Mouse (Mus musculus) megakaryocyte, embryonic 14.5 days (primary cell): ENCODE data around the gene Fcgr3. TPM values are rescaled to one million over a fixed set of nuclear protein-coding genes. Genes with fewer than 3 reads are reported as not detected.

Experiments
- H3K27me3 ChIP-seq: replicated peaks from 2 replicates; pipeline ENCODE3; 2012; ENCODE audit warnings: inconsistent platforms
- H3K36me3 ChIP-seq: replicated peaks from 2 replicates; pipeline ENCODE3; 2012; ENCODE audit warnings: low read length, inconsistent platforms, mixed read lengths
- H3K4me1 ChIP-seq: 2 replicates; pipeline ENCODE4 v1.6.1; 2012; ENCODE audit warnings: inconsistent platforms
- H3K4me3 ChIP-seq: replicated peaks from 2 replicates; pipeline ENCODE3; 2012; ENCODE audit warnings: moderate library complexity, mild to moderate bottlenecking, inconsistent platforms
- H3K9me3 ChIP-seq: 2 replicates; pipeline ENCODE4 v1.6.1; 2012; ENCODE audit warnings: inconsistent platforms
- FLI1 ChIP-seq: IDR thresholded peaks from 2 replicates; pipeline ENCODE4 v1.6.1; 2012; ENCODE audit warnings: low read length, inconsistent platforms, mixed read lengths
- GATA1 ChIP-seq: IDR thresholded peaks from 3 replicates; pipeline ENCODE4 v1.6.1; 2012; ENCODE audit warnings: mixed read lengths, low read length, inconsistent platforms, borderline replicate concordance
- polyA plus RNA-seq: library from polyadenylated mRNA; stranded (reverse); fragments of >175 nt; gene quantifications from 2 replicates; pipeline ENCODE4 v1.2.3, GENCODE M21; 2012; ENCODE audit warnings: low replicate concordance; ENCODE audit not compliant: insufficient read depth

The Fcgr3 gene
- polyA plus RNA-seq, 1 experiment = 9.2 TPM

DNA sequence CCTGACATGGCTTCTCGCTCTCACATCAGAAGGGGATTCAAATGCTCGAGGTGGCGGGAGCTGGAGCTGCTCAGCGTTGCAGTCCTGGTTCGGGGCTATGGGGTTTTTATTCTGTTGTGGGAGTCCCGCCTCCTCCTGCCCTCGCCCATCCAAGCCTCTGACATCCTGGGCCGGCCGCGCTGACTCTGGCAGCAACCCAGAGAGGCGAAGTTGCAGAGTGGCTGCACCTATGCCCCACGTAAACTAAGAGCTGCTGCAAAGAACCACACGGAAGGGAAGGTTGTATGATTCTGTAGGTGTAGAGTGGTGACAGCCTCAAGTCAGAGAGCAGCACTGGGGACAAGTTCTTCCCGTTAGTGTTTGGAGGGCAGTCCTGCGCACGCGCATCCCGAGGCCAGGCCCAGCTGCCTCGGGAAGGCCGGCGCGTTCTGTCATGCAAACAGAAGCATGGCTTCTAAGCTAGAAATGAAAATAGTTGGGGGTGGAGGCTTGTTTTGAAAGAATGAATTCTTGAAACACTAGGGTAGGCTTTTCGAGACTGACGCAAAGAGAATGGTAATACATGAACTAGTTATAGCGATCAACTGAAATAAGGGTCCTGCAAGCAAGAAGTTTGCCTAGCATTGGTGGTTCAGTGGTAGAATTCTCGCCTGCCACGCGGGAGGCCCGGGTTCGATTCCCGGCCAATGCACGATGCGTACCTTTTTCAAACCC lies 20.2 kb downstream of the Fcgr3 start:
- H3K4me3 ChIP-seq = peak overlapping the region; percentile 94
- peaks cover 3% of the 10 kb centered on the region; the same call in 1 of the 2 replicates for H3K4me1 ChIP-seq

DNA sequence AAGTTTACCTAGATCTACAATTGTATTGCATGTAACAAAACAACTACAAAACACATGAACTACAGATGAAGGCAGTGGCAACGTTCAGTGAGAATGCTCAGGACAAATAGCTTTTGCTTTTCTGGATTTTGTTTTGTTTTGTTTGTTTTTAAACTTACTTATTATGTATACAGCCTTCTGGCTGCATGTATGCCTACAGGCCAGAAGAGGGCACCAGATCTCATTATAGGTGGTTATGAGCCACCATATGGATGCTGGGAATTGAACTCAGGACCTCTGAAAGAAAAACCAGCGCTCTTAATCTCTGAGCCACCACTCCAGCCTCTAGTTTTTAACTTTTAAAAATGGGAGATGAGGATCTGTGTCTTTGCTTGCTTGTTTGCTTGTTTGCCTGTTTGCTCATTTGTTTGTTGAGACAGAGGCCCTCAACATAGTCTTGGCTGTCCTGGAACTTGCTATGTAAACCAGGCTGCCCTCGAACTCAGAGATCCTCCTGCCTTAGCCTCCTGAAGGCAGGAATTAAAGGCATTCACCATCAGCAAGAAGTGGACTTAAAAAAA lies 21.1 kb downstream of the Fcgr3 start:
- TF ChIP-seq FLI1 (no peak), GATA1 (no peak)
- Histone ChIP-seq H3K36me3 (no peaks in the 10 kb centered on the region), H3K4me3 (peak overlapping the region; percentile 94), H3K9me3 (no peaks in the 10 kb centered on the region), H3K4me1 (peaks cover 3% of the 10 kb centered on the region; the same call in 1 of the 2 replicates), H3K27me3 (peaks cover 3% of the 10 kb centered on the region)

More for the DNA sequence above, 20.2 kb downstream of the Fcgr3 start:
- Histone ChIP-seq H3K36me3 (no peaks in the 10 kb centered on the region), H3K9me3 (no peaks in the 10 kb centered on the region), H3K27me3 (peaks cover 3% of the 10 kb centered on the region)
- TF ChIP-seq GATA1 (no peak), FLI1 (no peak)

- Histone ChIP-seq H3K4me1 (peaks cover 14% of the 10 kb centered on the region), H3K36me3 (no peaks in the 10 kb centered on the region), H3K4me3 (no peak overlapping the region), H3K27me3 (peaks cover 5% of the 10 kb centered on the region), H3K9me3 (no peaks in the 10 kb centered on the region)
- TF ChIP-seq GATA1 (no peak), FLI1 (no peak)
These were observed 24.9 kb downstream of the Fcgr3 start for GRCm38 (mm10) chr1:171039880-171040279.

DNA sequence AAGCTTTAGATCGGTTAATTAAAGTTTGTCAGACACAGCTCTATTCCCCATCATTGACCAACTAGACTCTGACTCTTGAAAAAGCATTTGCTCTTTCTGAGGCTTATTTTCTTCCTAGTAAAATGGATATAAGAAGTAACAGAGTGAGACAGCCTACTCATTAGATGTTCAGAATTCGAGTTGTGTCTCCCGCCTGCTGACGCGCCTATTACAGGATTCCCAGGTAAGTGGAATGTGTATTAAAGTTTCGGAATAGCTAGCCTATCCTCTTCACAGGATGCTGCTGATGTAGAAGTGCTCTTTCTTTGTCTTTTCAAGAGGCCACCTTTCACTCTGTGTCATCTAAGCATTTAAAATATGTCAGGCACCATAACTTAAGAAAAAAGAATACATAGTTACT lies 25.6 kb downstream of the Fcgr3 start:
- TF ChIP-seq GATA1 (no peak), FLI1 (no peak)
- Histone ChIP-seq H3K4me3 (peak overlapping the region; percentile 77), H3K36me3 (no peaks in the 10 kb centered on the region), H3K9me3 (no peaks in the 10 kb centered on the region), H3K27me3 (peaks cover 5% of the 10 kb centered on the region), H3K4me1 (peaks cover 20% of the 10 kb centered on the region)

GRCm38 (mm10) chr1:171037861-171038721 lies 26.6 kb downstream of the Fcgr3 start:
- Histone ChIP-seq H3K4me1 (peaks cover 29% of the 10 kb centered on the region), H3K36me3 (no peaks in the 10 kb centered on the region), H3K9me3 (no peaks in the 10 kb centered on the region), H3K27me3 (peaks cover 12% of the 10 kb centered on the region), H3K4me3 (peak overlapping the region; percentile 94)
- TF ChIP-seq GATA1 = no peak
- TF ChIP-seq FLI1 = no peak

- Histone ChIP-seq H3K9me3 (no peaks in the 10 kb centered on the region), H3K4me1 (peaks cover 36% of the 10 kb centered on the region), H3K27me3 (peaks cover 24% of the 10 kb centered on the region), H3K4me3 (peak overlapping the region; percentile 94), H3K36me3 (no peaks in the 10 kb centered on the region)
- TF ChIP-seq FLI1 = no peak
- TF ChIP-seq GATA1 = no peak
These were observed 28.0 kb downstream of the Fcgr3 start for GRCm38 (mm10) chr1:171036550-171037324.

GRCm38 (mm10) chr1:171035611-171036010 lies 29.1 kb downstream of the Fcgr3 start:
- TF ChIP-seq GATA1 = no peak
- TF ChIP-seq FLI1 = no peak
- peaks cover 7% of the 10 kb centered on the region for H3K9me3 ChIP-seq
- peaks cover 35% of the 10 kb centered on the region for H3K27me3 ChIP-seq
- H3K4me3 ChIP-seq = peak overlapping the region; percentile 3
- H3K36me3 ChIP-seq = no peaks in the 10 kb centered on the region
- peaks cover 36% of the 10 kb centered on the region for H3K4me1 ChIP-seq

DNA sequence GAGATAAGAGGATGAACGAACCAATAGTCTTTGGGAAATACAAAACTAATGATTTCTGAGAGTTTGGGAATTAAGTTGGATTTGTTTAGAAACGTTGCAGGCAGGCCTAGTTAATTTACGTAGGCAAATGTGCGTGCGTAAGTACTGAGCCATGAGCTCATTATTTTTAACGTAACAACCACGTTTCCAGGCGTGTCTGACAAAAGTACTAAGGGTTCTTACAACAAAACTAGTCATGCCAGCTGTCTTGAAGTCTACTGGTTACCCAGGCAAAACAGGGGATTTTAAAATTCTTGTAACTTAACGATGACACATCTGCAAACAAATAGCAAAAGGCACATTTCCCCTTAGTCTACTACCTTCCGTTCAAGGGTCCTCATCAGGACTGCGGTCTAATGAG lies 30.5 kb downstream of the Fcgr3 start:
- Histone ChIP-seq H3K4me1 (peaks cover 36% of the 10 kb centered on the region), H3K27me3 (peaks cover 45% of the 10 kb centered on the region), H3K9me3 (peaks cover 8% of the 10 kb centered on the region), H3K4me3 (peak overlapping the region; percentile 88), H3K36me3 (no peaks in the 10 kb centered on the region)
- no peak for TF ChIP-seq FLI1
- TF ChIP-seq GATA1 = no peak

DNA sequence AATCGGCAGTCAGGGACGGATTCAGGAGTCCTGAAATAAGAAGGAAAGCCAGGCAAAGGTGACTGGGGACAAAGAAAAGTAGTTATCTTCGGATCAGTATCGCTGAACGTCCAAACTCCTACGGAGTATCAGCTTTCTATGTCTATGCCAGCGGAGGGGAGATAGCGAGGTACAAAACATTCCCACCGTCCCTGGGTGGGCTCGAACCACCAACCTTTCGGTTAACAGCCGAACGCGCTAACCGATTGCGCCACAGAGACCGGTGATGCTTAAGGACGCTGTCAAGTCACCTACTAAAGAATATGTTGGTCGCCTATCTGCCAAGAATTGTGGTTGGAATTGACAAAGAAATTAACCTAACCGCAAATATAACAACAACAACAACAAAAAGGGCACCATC lies 31.0 kb downstream of the Fcgr3 start:
- H3K27me3 ChIP-seq = peaks cover 49% of the 10 kb centered on the region
- no peak for TF ChIP-seq GATA1
- TF ChIP-seq FLI1 = no peak
- peaks cover 8% of the 10 kb centered on the region for H3K9me3 ChIP-seq
- peak overlapping the region; percentile 88 for H3K4me3 ChIP-seq
- H3K36me3 ChIP-seq = no peaks in the 10 kb centered on the region
- peaks cover 36% of the 10 kb centered on the region for H3K4me1 ChIP-seq

DNA sequence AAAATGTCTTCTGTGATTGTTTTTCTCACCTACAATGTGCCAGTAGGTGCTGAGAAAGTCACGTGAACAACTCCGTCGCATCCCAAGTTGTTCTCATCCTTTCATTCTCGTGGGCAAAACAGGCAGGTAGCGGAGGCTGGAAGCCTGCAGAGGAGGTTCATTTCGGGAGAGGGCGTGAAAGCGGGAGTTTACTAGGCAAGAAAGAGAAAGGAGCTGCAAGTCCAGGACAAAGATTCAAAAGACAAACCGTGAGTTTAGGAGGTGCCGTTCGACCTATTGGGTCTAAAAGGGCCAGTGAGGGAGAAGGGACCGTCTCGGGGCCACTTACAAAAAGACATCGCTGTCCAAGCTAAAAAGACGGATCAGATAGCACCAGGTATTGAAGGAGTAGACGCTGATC lies 31.5 kb downstream of the Fcgr3 start:
- peak overlapping the region; percentile 88 for H3K4me3 ChIP-seq
- TF ChIP-seq FLI1 = no peak
- no peak for TF ChIP-seq GATA1
- peaks cover 36% of the 10 kb centered on the region for H3K4me1 ChIP-seq

More for the DNA sequence above, 31.5 kb downstream of the Fcgr3 start:
- Histone ChIP-seq H3K9me3 (peaks cover 8% of the 10 kb centered on the region), H3K27me3 (peaks cover 50% of the 10 kb centered on the region), H3K36me3 (no peaks in the 10 kb centered on the region)
